Mouse (Mus musculus): ENCODE measurements around the gene Olfr1431. TPM values are rescaled to one million over a fixed set of nuclear protein-coding genes. Genes with fewer than 3 reads are reported as not detected.
"Not testable (repeated sequence)": the region's sequence is repeated elsewhere in the genome, so short reads cannot be mapped to it uniquely, and the experiment has no call there.

Olfr1431 gene
- polyA plus RNA-seq (2015; fragmentation: Nextera tagmentation; extraction: Ambion mirVana): not detected in 2 replicates

- Histone ChIP-seq H3K36me3 (no peaks in the 10 kb centered on the region), H3K27me3 (replicated peaks) (no peaks in the 10 kb centered on the region), H3K4me3 (replicated peaks) (no peak within 1 kb of the TSS), H3K4me1 (no peaks in the 10 kb centered on the region), H3K9me3 (replicated peaks) (no peaks in the 10 kb centered on the region), H3K27ac (replicated peaks) (no peak within 1 kb of the TSS), H3K4me2 (no peak within 1 kb of the TSS), H3K9ac (replicated peaks) (no peak within 1 kb of the TSS)
- ATAC-seq (ENCODE audit: low FRiP score): no peak
- 79% methylated on average over 1 of the region's 1 CpGs for WGBS
Observed at GRCm38 (mm10) chr19:12200334-12200733, at the start of gene Olfr1431. TSS of gene Olfr1431 (plus strand) at chr19:12200634.

- H3K4me2 ChIP-seq; H3K36me3 ChIP-seq; H3K4me3 ChIP-seq (replicated peaks); H3K9me3 ChIP-seq (replicated peaks); ATAC-seq (ENCODE audit: low FRiP score); H3K9ac ChIP-seq (replicated peaks); H3K27ac ChIP-seq (replicated peaks); H3K27me3 ChIP-seq (replicated peaks); H3K4me1 ChIP-seq: not testable (repeated sequence)
- WGBS: 57% methylated on average over 1 of the region's 1 CpGs
Observed at GRCm38 (mm10) chr19:12170062-12170599, 30.3 kb upstream of the Olfr1431 start, which contains the start of gene Olfr1555-ps1. TSS of gene Olfr1555-ps1 (minus strand) at chr19:12170112.

DNA sequence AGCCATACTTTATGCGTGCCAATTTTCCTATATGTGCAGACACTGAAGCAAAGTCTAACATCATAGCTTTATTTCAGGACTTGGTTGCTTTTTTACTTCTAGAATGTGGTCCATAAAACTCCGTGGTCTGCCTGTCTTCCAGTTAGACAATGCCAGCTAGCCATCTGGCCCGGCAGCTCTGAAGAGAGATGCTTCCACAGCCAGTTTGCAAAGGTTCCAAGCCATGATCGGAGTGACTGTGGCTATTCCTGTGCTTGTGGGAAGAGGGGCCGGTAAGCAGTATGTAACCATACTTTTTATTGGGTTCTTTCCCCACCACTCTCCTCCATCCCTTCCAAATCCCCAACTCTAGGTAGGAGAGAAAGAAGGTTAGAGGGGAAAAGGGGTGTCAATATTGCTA, 25.0 kb upstream of the Olfr1431 start:
- H3K4me1 ChIP-seq; H3K9ac ChIP-seq (replicated peaks); H3K4me3 ChIP-seq (replicated peaks); H3K9me3 ChIP-seq (replicated peaks); H3K27ac ChIP-seq (replicated peaks); H3K4me2 ChIP-seq; ATAC-seq (ENCODE audit: low FRiP score); H3K36me3 ChIP-seq; H3K27me3 ChIP-seq (replicated peaks): not testable (repeated sequence)
- WGBS: 76% methylated on average over 5 of the region's 5 CpGs

DNA sequence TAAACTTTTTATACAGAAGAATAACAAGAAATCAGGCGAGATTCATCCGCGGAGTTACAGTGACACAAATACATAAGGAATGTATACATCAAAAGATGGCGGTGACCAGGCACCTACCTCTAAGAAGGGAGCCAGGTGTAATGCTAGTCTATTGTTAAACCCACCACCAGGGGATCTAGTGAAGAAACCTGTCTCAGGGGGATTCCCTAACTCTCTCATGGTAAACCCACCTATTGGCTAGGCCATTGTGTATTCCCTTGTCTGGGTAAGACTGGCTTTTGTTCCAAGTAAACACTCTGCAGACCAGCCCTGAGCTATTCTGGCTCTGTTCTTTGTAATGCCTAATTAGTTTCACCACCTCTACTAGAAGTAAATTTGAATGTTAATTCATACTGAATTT, 1.4 kb upstream of the Olfr1431 start:
- not testable (repeated sequence) for H3K4me3 ChIP-seq (replicated peaks); ATAC-seq (ENCODE audit: low FRiP score)

DNA sequence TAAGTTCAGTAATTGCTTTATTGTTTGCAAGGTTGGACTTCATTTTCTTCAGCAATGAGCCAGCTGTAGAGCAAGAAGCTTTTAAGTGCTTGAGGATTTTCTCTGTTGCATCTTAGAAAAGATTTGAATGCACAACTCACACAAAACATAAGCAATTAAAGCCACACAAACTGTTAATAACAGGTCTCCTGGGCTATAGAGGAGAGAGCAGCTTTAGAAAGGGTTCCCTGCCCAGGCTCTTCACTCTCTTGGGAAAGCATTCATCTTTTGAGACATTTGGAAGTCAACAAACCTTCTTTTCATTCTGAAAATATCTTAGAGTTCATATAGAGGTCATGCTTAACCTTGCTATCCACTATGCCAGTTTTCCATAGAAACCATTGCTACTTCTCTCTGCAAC, 32.1 kb downstream of the Olfr1431 start, which contains the start of gene Olfr1432:
Gene Olfr1432, minus strand, starts transcription at position 101 of the 400 bp plus-strand sequence.
- not testable (repeated sequence) for H3K36me3 ChIP-seq; H3K9me3 ChIP-seq (replicated peaks)

More for the DNA sequence above, 1.4 kb upstream of the Olfr1431 start:
- H3K36me3 ChIP-seq; H3K27me3 ChIP-seq (replicated peaks); H3K4me2 ChIP-seq; H3K9ac ChIP-seq (replicated peaks); H3K9me3 ChIP-seq (replicated peaks); H3K4me1 ChIP-seq; H3K27ac ChIP-seq (replicated peaks): not testable (repeated sequence)
- WGBS: 88% methylated on average over 4 of the region's 4 CpGs

DNA sequence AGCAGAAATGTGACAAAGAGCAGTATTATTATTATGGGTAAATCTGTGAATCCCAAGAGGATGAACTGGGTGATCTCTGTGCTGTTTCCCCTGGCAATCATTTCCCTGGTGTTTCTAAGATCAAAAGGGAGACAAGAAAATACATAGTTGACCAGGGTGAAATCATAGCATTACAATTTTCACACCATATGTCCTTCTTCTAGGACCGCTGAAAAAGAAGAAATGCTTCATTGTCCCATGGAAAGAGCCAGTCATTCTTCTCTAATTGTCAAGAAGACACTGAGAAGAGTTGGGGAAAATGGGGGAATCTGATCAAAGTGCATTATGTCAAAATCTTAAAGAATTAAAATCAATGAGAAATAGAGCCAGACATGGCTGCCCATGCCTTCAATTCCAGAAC, 41.1 kb downstream of the Olfr1431 start, which contains the start of gene Olfr262:
Gene Olfr262, minus strand, starts transcription at position 101 of the 400 bp plus-strand sequence.
- no peaks in the 10 kb centered on the region for H3K36me3 ChIP-seq
- H3K27ac ChIP-seq (replicated peaks): no peak within 1 kb of the TSS
- no peaks in the 10 kb centered on the region for H3K27me3 ChIP-seq (replicated peaks)
- ATAC-seq (ENCODE audit: low FRiP score): no peak
- H3K4me2 ChIP-seq: no peak within 1 kb of the TSS
- H3K9ac ChIP-seq (replicated peaks): no peak within 1 kb of the TSS
- H3K4me3 ChIP-seq (replicated peaks): no peak within 1 kb of the TSS
- H3K4me1 ChIP-seq: no peaks in the 10 kb centered on the region
- 94% methylated on average over 1 of the region's 1 CpGs for WGBS
- H3K9me3 ChIP-seq (replicated peaks): no peaks in the 10 kb centered on the region

More for the DNA sequence above, 32.1 kb downstream of the Olfr1431 start, which contains the start of gene Olfr1432:
- H3K4me3 ChIP-seq (replicated peaks); ATAC-seq (ENCODE audit: low FRiP score); H3K27me3 ChIP-seq (replicated peaks); H3K4me2 ChIP-seq; H3K27ac ChIP-seq (replicated peaks); H3K4me1 ChIP-seq; H3K9ac ChIP-seq (replicated peaks): not testable (repeated sequence)

DNA sequence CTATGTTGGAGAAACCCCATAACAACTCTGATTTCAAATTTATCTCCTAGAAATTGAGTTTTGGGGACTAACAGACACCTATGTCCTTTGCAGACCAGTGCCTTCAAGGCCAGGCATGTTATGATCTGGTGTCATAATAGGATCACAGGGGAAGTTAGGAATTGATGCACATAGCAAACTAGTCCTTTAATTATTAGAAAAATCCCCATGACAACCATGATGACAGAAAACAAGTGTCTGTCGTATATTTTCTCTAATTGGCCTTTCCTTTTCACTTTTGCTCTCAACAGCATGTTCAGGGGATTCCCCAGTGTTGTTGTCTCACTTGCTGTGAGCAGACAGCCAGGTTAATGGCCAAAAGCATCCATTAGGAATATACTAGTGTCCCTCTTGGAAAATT, 60.3 kb downstream of the Olfr1431 start, which contains the start of gene Olfr235:
Gene Olfr235, plus strand, starts transcription at position 301 of the 400 bp plus-strand sequence.
- Histone ChIP-seq H3K36me3 (no peaks in the 10 kb centered on the region), H3K4me2 (no peak within 1 kb of the TSS), H3K4me1 (no peaks in the 10 kb centered on the region), H3K4me3 (replicated peaks) (no peak within 1 kb of the TSS), H3K9ac (replicated peaks) (no peak within 1 kb of the TSS), H3K9me3 (replicated peaks) (no peaks in the 10 kb centered on the region), H3K27me3 (replicated peaks) (no peaks in the 10 kb centered on the region), H3K27ac (replicated peaks) (no peak within 1 kb of the TSS)
- 61% methylated on average over 1 of the region's 1 CpGs for WGBS
- no peak for ATAC-seq (ENCODE audit: low FRiP score)

Other genes starting within 250 kb of the Olfr1431 start
- gene Osbp, start 234.7 kb upstream of the Olfr1431 start, polyA plus RNA-seq (2015; fragmentation: Nextera tagmentation; extraction: Ambion mirVana): 3.4 and 3.8 TPM in 2 replicates
- gene Olfr1423, start 159.3 kb upstream of the Olfr1431 start, polyA plus RNA-seq (2015; fragmentation: Nextera tagmentation; extraction: Ambion mirVana): not detected in 2 replicates
- not detected in 2 replicates for gene Olfr1424, start 138.0 kb upstream of the Olfr1431 start, polyA plus RNA-seq (2015; fragmentation: Nextera tagmentation; extraction: Ambion mirVana)
- not detected in 2 replicates for gene Olfr1425, start 122.9 kb upstream of the Olfr1431 start, polyA plus RNA-seq (2015; fragmentation: Nextera tagmentation; extraction: Ambion mirVana)
- gene Olfr1426, start 108.6 kb upstream of the Olfr1431 start, polyA plus RNA-seq (2015; fragmentation: Nextera tagmentation; extraction: Ambion mirVana): not detected in 2 replicates
- gene Olfr1427, start 97.3 kb upstream of the Olfr1431 start, polyA plus RNA-seq (2015; fragmentation: Nextera tagmentation; extraction: Ambion mirVana): not detected in 2 replicates
- gene Olfr1428, start 84.7 kb upstream of the Olfr1431 start, polyA plus RNA-seq (2015; fragmentation: Nextera tagmentation; extraction: Ambion mirVana): not detected in 2 replicates
- not detected in 2 replicates for gene Olfr76, start 77.4 kb upstream of the Olfr1431 start, polyA plus RNA-seq (2015; fragmentation: Nextera tagmentation; extraction: Ambion mirVana)
- gene Olfr1555-ps1, start 30.5 kb upstream of the Olfr1431 start, polyA plus RNA-seq (2015; fragmentation: Nextera tagmentation; extraction: Ambion mirVana): not detected in 2 replicates
- gene Olfr1432, start 32.0 kb downstream of the Olfr1431 start, polyA plus RNA-seq (2015; fragmentation: Nextera tagmentation; extraction: Ambion mirVana): not detected in 2 replicates
- gene Olfr262, start 41.0 kb downstream of the Olfr1431 start, polyA plus RNA-seq (2015; fragmentation: Nextera tagmentation; extraction: Ambion mirVana): not detected in 2 replicates
- gene Olfr235, start 60.4 kb downstream of the Olfr1431 start, polyA plus RNA-seq (2015; fragmentation: Nextera tagmentation; extraction: Ambion mirVana): not detected in 2 replicates
- not detected in 2 replicates for gene Olfr1434, start 79.2 kb downstream of the Olfr1431 start, polyA plus RNA-seq (2015; fragmentation: Nextera tagmentation; extraction: Ambion mirVana)
- gene Olfr1436, start 98.5 kb downstream of the Olfr1431 start, polyA plus RNA-seq (2015; fragmentation: Nextera tagmentation; extraction: Ambion mirVana): not detected in 2 replicates
- gene Olfr1437, start 124.5 kb downstream of the Olfr1431 start, polyA plus RNA-seq (2015; fragmentation: Nextera tagmentation; extraction: Ambion mirVana): not detected in 2 replicates
- not detected in 2 replicates for gene Olfr1438-ps1, start 135.3 kb downstream of the Olfr1431 start, polyA plus RNA-seq (2015; fragmentation: Nextera tagmentation; extraction: Ambion mirVana)
- not detected in 2 replicates for gene Olfr1440, start 186.6 kb downstream of the Olfr1431 start, polyA plus RNA-seq (2015; fragmentation: Nextera tagmentation; extraction: Ambion mirVana)
- gene Olfr1441, start 216.8 kb downstream of the Olfr1431 start, polyA plus RNA-seq (2015; fragmentation: Nextera tagmentation; extraction: Ambion mirVana): not detected in 2 replicates
- not detected in 2 replicates for gene Pfpl, start 227.3 kb downstream of the Olfr1431 start, polyA plus RNA-seq (2015; fragmentation: Nextera tagmentation; extraction: Ambion mirVana)

All from neural tube, embryonic 15.5 days (tissue).